Mouse (Mus musculus) ES-E14 (cell line): ENCODE data around the gene Ptprs. TPM values are rescaled to one million over a fixed set of nuclear protein-coding genes. Genes with fewer than 3 reads are reported as not detected.
A peak's percentile ranks its signal among the peaks of the same experiment; 100 is the strongest.

Source experiments
- DNase-seq: peaks from one replicate; pipeline ENCODE4 v3.0.0-alpha.2; 2013; ENCODE audit warnings: low read depth, low spot score
- H3K27ac ChIP-seq: 2 replicates; pipeline ENCODE4 v1.5.1; 2012; ENCODE audit warnings: low read depth, mild to moderate bottlenecking, low read length, moderate library complexity, mixed read lengths; ENCODE audit not compliant: poor library complexity, insufficient read depth, severe bottlenecking
- H3K36me3 ChIP-seq: 2 replicates; pipeline ENCODE4 v1.6.1; 2012; ENCODE audit warnings: mild to moderate bottlenecking, low read length, moderate library complexity, mixed read lengths; ENCODE audit not compliant: control insufficient read depth, poor library complexity, insufficient read depth, severe bottlenecking
- H3K4me1 ChIP-seq, 2 experiments: fragments of 150-350 bp in 1 of 2; sonication (generic) in 1 of 2; 2 replicates each; pipeline ENCODE4 v1.6.1; 2012; ENCODE audit warnings: low read length in 2 of 2, mild to moderate bottlenecking in 1 of 2, mixed read lengths in 1 of 2; ENCODE audit not compliant: control insufficient read depth in 2 of 2, insufficient read depth in 2 of 2, poor library complexity in 1 of 2
- H3K4me3 ChIP-seq, 2 experiments: fragments of 150-350 bp in 1 of 2; sonication (generic) in 1 of 2; 2 replicates each; pipeline ENCODE4 v1.5.1; 2012; ENCODE audit warnings: low read length in 2 of 2, low read depth in 1 of 2, mild to moderate bottlenecking in 1 of 2, mixed read lengths in 1 of 2; ENCODE audit not compliant: insufficient read depth in 1 of 2, poor library complexity in 1 of 2, severe bottlenecking in 1 of 2
- H3K9ac ChIP-seq: 2 replicates; pipeline ENCODE4 v1.6.1; 2012; ENCODE audit warnings: low read depth, mild to moderate bottlenecking, low read length, mixed read lengths; ENCODE audit not compliant: poor library complexity, insufficient read depth, severe bottlenecking
- H3K9me3 ChIP-seq: fragments of 150-350 bp; sonication (generic); 2 replicates; pipeline ENCODE4 v1.6.1; 2012; ENCODE audit warnings: low read depth, mild to moderate bottlenecking, low read length; ENCODE audit not compliant: control insufficient read depth, insufficient read depth
- CHD2 ChIP-seq: IDR thresholded peaks from 2 replicates; pipeline ENCODE4 v1.6.1; 2014; ENCODE audit warnings: mild to moderate bottlenecking, low read depth, low read length, inconsistent platforms
- HCFC1 ChIP-seq: IDR thresholded peaks from 2 replicates; pipeline ENCODE4 v1.6.1; 2012; ENCODE audit warnings: low read length, inconsistent platforms, borderline replicate concordance; ENCODE audit not compliant: insufficient read depth
- MAFK ChIP-seq: IDR thresholded peaks from 2 replicates; pipeline ENCODE4 v1.6.1; 2014; ENCODE audit warnings: mild to moderate bottlenecking, low read depth, low read length, inconsistent platforms; ENCODE audit not compliant: insufficient read depth
- ZC3H11A ChIP-seq: IDR thresholded peaks from 2 replicates; pipeline ENCODE4 v1.6.1; 2012; ENCODE audit warnings: low read depth, mild to moderate bottlenecking, inconsistent platforms, low read length, borderline replicate concordance
- ZNF384 ChIP-seq: IDR thresholded peaks from 2 replicates; pipeline ENCODE4 v1.6.1; 2012; ENCODE audit warnings: low read depth, low read length, inconsistent platforms
- in situ Hi-C, 2 experiments: fragments of 600-800 bp; cut with MboI; formaldehyde crosslinking; loops; one replicate each; pipeline ENCODE4 v1.15.1; 2025; ENCODE audit warnings: low sequenced_read_pairs in 2 of 2, inconsistent platforms in 1 of 2; ENCODE audit not compliant: unreplicated experiment in 2 of 2
- total RNA-seq: library from RNA; depleted of rRNA; stranded (reverse); fragments of 300-350 nt; gene quantifications from 2 replicates; pipeline ENCODE4 v1.2.3, GENCODE M21; 2012; rRNA removed

Gene Ptprs
- 128 and 197 TPM in 2 replicates for total RNA-seq

- H3K9ac ChIP-seq, result peak within 1 kb of the TSS; percentile 72
- H3K4me3 ChIP-seq, result peak within 1 kb of the TSS; percentile 73 to 92
- in situ Hi-C loops, result no loop called here
- TF ChIP-seq CHD2 (no peak), ZC3H11A (no peak), HCFC1 (no peak), ZNF384 (no peak), MAFK (no peak)
- DNase-seq, result peak; percentile 81
- H3K36me3 ChIP-seq, result no peaks in the 10 kb centered on the region
- H3K9me3 ChIP-seq, result no peaks in the 10 kb centered on the region
- H3K27ac ChIP-seq, result no peak within 1 kb of the TSS; the same call in 1 of the 2 replicates
- H3K4me1 ChIP-seq, result peaks cover 7 to 35% of the 10 kb centered on the region in 2 experiments; a peak in 2 of 4 replicates
Observed at GRCm38 (mm10) chr17:56476402-56476752, at the start of gene Ptprs. TSS of gene Ptprs (minus strand) at chr17:56476483.

GRCm38 (mm10) chr17:56524943-56525342, 48.7 kb upstream of the Ptprs start:
- Histone ChIP-seq H3K9me3 (no peaks in the 10 kb centered on the region), H3K4me1 (no peaks in the 10 kb centered on the region), H3K27ac (no peak overlapping the region), H3K36me3 (no peaks in the 10 kb centered on the region), H3K9ac (no peak overlapping the region), H3K4me3 (no peak overlapping the region)
- in situ Hi-C loops, result no loop called here
- TF ChIP-seq ZC3H11A (no peak), HCFC1 (no peak), CHD2 (no peak), ZNF384 (no peak), MAFK (no peak)
- no peak for DNase-seq

DNA sequence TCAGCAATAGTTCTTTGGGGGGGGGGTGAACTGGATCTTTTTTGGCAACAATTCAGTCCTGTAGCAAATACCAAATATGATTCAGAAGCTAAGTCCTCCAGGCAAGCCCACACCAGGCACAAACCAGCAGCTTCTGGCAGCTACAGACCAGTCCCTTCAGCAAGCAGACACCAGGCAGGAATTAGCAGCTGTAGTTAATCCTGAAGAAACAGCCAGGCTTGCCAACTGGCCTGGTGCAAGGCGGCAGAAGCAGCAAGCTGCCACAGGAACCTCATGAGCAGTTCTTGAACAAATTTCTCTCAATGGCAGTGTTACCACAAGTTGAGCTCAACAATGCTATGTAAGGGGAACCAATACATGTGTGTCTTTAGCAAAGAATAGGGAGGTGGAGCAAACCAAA, 46.5 kb upstream of the Ptprs start:
- Histone ChIP-seq H3K4me3 (no peak overlapping the region), H3K9ac (no peak overlapping the region), H3K36me3 (no peaks in the 10 kb centered on the region), H3K9me3 (no peaks in the 10 kb centered on the region), H3K27ac (no peak overlapping the region), H3K4me1 (no peaks in the 10 kb centered on the region)
- no peak for TF ChIP-seq HCFC1
- TF ChIP-seq ZNF384, result no peak
- no peak for TF ChIP-seq MAFK
- no peak for TF ChIP-seq CHD2
- no peak for TF ChIP-seq ZC3H11A
- in situ Hi-C loops, result no loop called here
- no peak for DNase-seq

GRCm38 (mm10) chr17:56515690-56516410, 39.6 kb upstream of the Ptprs start:
- Histone ChIP-seq H3K27ac (no peak overlapping the region), H3K4me3 (peak overlapping the region in 1 of 2 experiments; percentile 48; a peak in 3 of 4 replicates), H3K9ac (0 out of 2 replicates have a peak overlapping the region, but pooled peaks have one; percentile 30)

More at GRCm38 (mm10) chr17:56515690-56516410, 39.6 kb upstream of the Ptprs start:
- Histone ChIP-seq H3K36me3 (no peaks in the 10 kb centered on the region), H3K4me1 (peaks cover 3 to 5% of the 10 kb centered on the region in 2 experiments; a peak in 2 of 4 replicates), H3K9me3 (no peaks in the 10 kb centered on the region)
- TF ChIP-seq ZNF384 (no peak), ZC3H11A (no peak), MAFK (no peak), CHD2 (no peak), HCFC1 (no peak)
- no peak for DNase-seq
- in situ Hi-C loops, result no loop called here
